Mouse (Mus musculus): ENCODE measurements around the gene Cadm4. TPM values are rescaled to one million over a fixed set of nuclear protein-coding genes. Genes with fewer than 3 reads are reported as not detected.

Cadm4 gene
- polyA plus RNA-seq, 1 experiment from 2014 or later: 4.5 TPM

DNA sequence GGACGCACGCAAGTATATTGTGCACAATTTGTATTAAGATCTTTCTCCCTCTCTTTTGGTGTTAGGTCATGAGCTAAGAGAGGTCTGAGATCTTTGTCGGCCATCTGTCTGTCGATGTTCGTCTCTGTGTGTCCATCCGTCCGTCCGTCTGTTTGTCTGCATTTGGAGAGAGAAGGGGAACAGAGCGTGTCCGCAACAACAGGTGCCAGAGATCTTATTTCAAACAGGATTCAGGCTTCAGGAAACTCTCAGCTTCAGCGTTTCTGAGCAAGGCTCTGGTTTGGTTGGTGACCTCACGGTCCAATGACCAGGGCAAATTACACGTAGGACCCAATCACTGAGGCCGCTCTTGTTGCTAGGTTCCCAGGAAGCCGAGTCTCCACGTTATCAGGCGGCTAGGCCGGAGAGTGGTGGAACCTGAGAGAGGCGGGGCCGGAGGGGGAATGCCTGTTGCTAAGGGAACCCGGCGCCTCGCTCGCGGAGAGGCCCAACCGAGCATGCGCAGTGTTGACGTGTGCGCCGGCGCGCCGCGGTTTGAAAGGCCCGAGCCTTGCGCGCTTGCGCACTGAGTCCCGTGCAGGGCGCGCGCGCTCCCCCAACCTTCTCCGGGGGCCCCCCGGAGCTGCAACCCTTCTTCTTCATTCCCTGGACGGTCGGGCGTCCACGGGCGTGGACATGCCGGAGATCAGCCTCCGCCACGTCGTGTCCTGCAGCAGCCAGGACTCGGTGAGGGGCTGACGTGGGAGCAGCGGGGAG, 65.0 kb downstream of the Cadm4 start:
- DNase-seq (ENCODE audit: low spot score): peak; percentile 100
- Histone ChIP-seq H3K36me3 (peaks cover 41% of the 10 kb centered on the region), H3K4me1 (peaks cover 18% of the 10 kb centered on the region), H3K27me3 (ENCODE audit: low read depth, poor library complexity, severe bottlenecking) (no peaks in the 10 kb centered on the region), H3K9me3 (replicated peaks) (no peaks in the 10 kb centered on the region), H3K27ac (peak overlapping the region; percentile 86), H3K4me3 (peak overlapping the region; percentile 71)
- under 1% methylated on average over 57 of the region's 57 CpGs for WGBS

DNA sequence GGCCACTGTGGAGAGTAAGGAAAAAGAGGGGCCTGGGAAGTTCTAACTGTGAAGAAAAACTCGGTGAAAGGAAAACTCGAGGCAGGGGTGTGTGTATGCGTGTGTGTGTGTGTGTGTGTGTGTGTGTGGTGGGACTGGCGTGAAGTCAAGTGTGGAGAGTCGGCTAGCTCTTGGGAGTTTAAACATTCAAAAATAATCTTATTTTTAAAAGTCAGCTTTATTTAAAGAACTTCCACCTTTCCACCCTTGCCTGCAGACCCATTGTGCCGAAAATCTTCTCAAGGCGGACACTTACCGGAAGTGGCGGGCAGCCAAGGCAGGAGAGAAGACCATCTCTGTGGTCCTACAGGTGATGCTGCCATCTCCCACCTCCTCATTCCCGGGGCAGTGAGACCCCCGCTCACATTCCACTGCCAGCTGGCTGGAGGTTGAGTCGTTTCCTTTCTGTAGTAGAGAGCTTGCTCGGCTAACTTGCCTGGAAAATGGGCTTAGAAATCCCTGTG, 65.8 kb downstream of the Cadm4 start:
- Histone ChIP-seq H3K4me3 (peak overlapping the region; percentile 71), H3K27ac (peak overlapping the region; percentile 86), H3K36me3 (peaks cover 49% of the 10 kb centered on the region), H3K9me3 (replicated peaks) (no peaks in the 10 kb centered on the region), H3K27me3 (ENCODE audit: low read depth, poor library complexity, severe bottlenecking) (no peaks in the 10 kb centered on the region), H3K4me1 (peaks cover 18% of the 10 kb centered on the region)
- 38% methylated on average over 13 of the region's 13 CpGs for WGBS
- DNase-seq (ENCODE audit: low spot score): no peak

DNA sequence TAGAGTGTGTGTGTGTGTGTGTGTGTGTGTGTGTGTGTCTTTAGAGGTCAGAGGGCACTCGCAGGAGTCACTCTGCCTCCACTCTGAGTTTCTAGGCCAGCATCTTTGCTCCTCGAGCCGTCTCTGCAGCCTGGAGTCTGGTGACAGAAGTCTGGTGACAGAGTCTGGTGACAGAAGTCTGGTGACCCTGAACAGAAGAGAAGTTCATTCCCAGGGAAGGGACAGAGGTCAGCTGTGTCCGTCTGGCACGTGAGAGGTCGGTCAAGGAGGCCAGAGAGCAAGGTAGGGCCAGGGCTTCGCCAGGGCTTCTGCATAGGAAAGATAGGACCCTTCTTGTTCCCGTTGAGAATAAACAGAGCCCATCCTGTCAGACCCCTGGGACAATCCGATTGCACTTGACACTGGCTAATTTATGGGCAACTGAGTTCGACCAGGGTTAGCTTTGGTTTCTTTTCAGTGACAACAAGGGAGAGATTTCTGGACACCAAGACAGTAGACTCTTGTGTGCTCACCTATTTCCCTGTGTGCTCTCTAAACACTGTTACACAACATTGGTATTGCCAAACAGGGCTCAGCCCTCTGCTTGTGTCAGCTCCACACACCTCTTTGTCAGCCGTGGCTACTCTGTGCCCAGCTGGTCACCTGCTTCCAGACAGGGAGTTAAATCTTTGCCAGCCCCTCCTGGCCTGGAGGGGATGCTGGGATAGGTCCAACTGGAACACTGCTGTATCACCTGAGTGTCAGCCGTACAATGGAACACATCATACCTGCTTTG, 70.3 kb downstream of the Cadm4 start:
- 90% methylated on average over 12 of the region's 12 CpGs for WGBS
- Histone ChIP-seq H3K4me1 (peaks cover 8% of the 10 kb centered on the region), H3K27ac (no peak overlapping the region), H3K9me3 (replicated peaks) (no peaks in the 10 kb centered on the region), H3K27me3 (ENCODE audit: low read depth, poor library complexity, severe bottlenecking) (no peaks in the 10 kb centered on the region), H3K4me3 (no peak overlapping the region), H3K36me3 (peaks cover 91% of the 10 kb centered on the region)
- DNase-seq (ENCODE audit: low spot score): no peak

Other genes with a start within 250 kb of the Cadm4 start
- gene Zfp109, start 244.5 kb upstream of the Cadm4 start, polyA plus RNA-seq (2016; fragmentation: Nextera tagmentation; extraction: Ambion mirVana): 6.7 and 7.0 TPM in 2 replicates
- gene Zfp108, start 227.2 kb upstream of the Cadm4 start, polyA plus RNA-seq (2016; fragmentation: Nextera tagmentation; extraction: Ambion mirVana): 2.6 and 3.2 TPM in 2 replicates
- 8.7 and 10.8 TPM in 2 replicates for gene Zfp93, start 211.6 kb upstream of the Cadm4 start, polyA plus RNA-seq (2016; fragmentation: Nextera tagmentation; extraction: Ambion mirVana)
- gene Zfp61, start 180.8 kb upstream of the Cadm4 start, polyA plus RNA-seq (2016; fragmentation: Nextera tagmentation; extraction: Ambion mirVana): 41.4 and 54.7 TPM in 2 replicates
- 12.1 and 15.9 TPM in 2 replicates for gene Zfp94, start 165.4 kb upstream of the Cadm4 start, polyA plus RNA-seq (2016; fragmentation: Nextera tagmentation; extraction: Ambion mirVana)
- not detected in 2 replicates for gene Tescl, start 148.1 kb upstream of the Cadm4 start, polyA plus RNA-seq (2016; fragmentation: Nextera tagmentation; extraction: Ambion mirVana)
- not detected in 2 replicates for gene Lypd5, start 132.8 kb upstream of the Cadm4 start, polyA plus RNA-seq (2016; fragmentation: Nextera tagmentation; extraction: Ambion mirVana)
- 3.6 and 4.0 TPM in 2 replicates for gene Kcnn4, start 111.8 kb upstream of the Cadm4 start, polyA plus RNA-seq (2016; fragmentation: Nextera tagmentation; extraction: Ambion mirVana)
- 28.3 and 29.0 TPM in 2 replicates for gene Smg9, start 82.4 kb upstream of the Cadm4 start, polyA plus RNA-seq (2016; fragmentation: Nextera tagmentation; extraction: Ambion mirVana)
- not detected in 2 replicates for gene Irgc1, start 29.7 kb upstream of the Cadm4 start, polyA plus RNA-seq (2016; fragmentation: Nextera tagmentation; extraction: Ambion mirVana)
- gene Plaur, start 19.5 kb upstream of the Cadm4 start, polyA plus RNA-seq (2016; fragmentation: Nextera tagmentation; extraction: Ambion mirVana): 2.2 and 2.5 TPM in 2 replicates
- 107 and 130 TPM in 2 replicates for gene Zfp428, start 25.0 kb downstream of the Cadm4 start, polyA plus RNA-seq (2016; fragmentation: Nextera tagmentation; extraction: Ambion mirVana)
- gene AC161166.1, start 30.4 kb downstream of the Cadm4 start, polyA plus RNA-seq (2016; fragmentation: Nextera tagmentation; extraction: Ambion mirVana): 1.0 and 1.4 TPM in 2 replicates
- 6.5 and 8.4 TPM in 2 replicates for gene Irgq, start 48.7 kb downstream of the Cadm4 start, polyA plus RNA-seq (2016; fragmentation: Nextera tagmentation; extraction: Ambion mirVana)
- gene Pinlyp, start 64.1 kb downstream of the Cadm4 start, polyA plus RNA-seq (2016; fragmentation: Nextera tagmentation; extraction: Ambion mirVana): not detected in 2 replicates
- gene Xrcc1, start 64.3 kb downstream of the Cadm4 start, polyA plus RNA-seq (2016; fragmentation: Nextera tagmentation; extraction: Ambion mirVana): 163 and 182 TPM in 2 replicates
- gene Ethe1, start 105.5 kb downstream of the Cadm4 start, polyA plus RNA-seq (2016; fragmentation: Nextera tagmentation; extraction: Ambion mirVana): 27.1 and 31.9 TPM in 2 replicates
- gene Zfp575, start 105.6 kb downstream of the Cadm4 start, polyA plus RNA-seq (2016; fragmentation: Nextera tagmentation; extraction: Ambion mirVana): 1.6 and 2.6 TPM in 2 replicates
- 0.09 and 0.14 TPM in 2 replicates for gene Phldb3, start 128.7 kb downstream of the Cadm4 start, polyA plus RNA-seq (2016; fragmentation: Nextera tagmentation; extraction: Ambion mirVana)
- 1.5 and 2.2 TPM in 2 replicates for gene Lypd3, start 154.5 kb downstream of the Cadm4 start, polyA plus RNA-seq (2016; fragmentation: Nextera tagmentation; extraction: Ambion mirVana)
- gene Tex101, start 194.7 kb downstream of the Cadm4 start, polyA plus RNA-seq (2016; fragmentation: Nextera tagmentation; extraction: Ambion mirVana): not detected in 2 replicates
- not detected in 2 replicates for gene BC049730, start 227.2 kb downstream of the Cadm4 start, polyA plus RNA-seq (2016; fragmentation: Nextera tagmentation; extraction: Ambion mirVana)
- gene Gm4763, start 244.9 kb downstream of the Cadm4 start, polyA plus RNA-seq (2016; fragmentation: Nextera tagmentation; extraction: Ambion mirVana): not detected in 2 replicates

Measured in limb, embryonic 10.5 days (tissue).